Mouse (Mus musculus): Measurements from ENCODE around the gene Chrng. TPM values are rescaled to one million over a fixed set of nuclear protein-coding genes. Genes with fewer than 3 reads are reported as not detected.

Chrng gene
- polyA plus RNA-seq, 1 experiment, result not detected

GRCm38 (mm10) chr1:87190429-87190828 is 14.0 kb upstream of the Chrng start, which contains the start of gene Chrnd:
Gene Chrnd (plus strand): TSS chr1:87190607.
- TF ChIP-seq GATA1 (IDR thresholded peaks at IDR 0.05; ENCODE audit: borderline replicate concordance, low read length) (no peak), FLI1 (IDR thresholded peaks at IDR 0.05; ENCODE audit: low read length) (no peak)

GRCm38 (mm10) chr1:87197296-87197695 is 7.2 kb upstream of the Chrng start:
- no peak overlapping the region for H3K4me3 ChIP-seq (replicated peaks)
- no peak for TF ChIP-seq FLI1 (IDR thresholded peaks at IDR 0.05; ENCODE audit: low read length)
- TF ChIP-seq GATA1 (IDR thresholded peaks at IDR 0.05; ENCODE audit: borderline replicate concordance, low read length), result no peak
- H3K4me1 ChIP-seq, result no peaks in the 10 kb centered on the region
- peaks cover 78% of the 10 kb centered on the region for H3K27me3 ChIP-seq (replicated peaks)
- H3K9me3 ChIP-seq, result no peaks in the 10 kb centered on the region
- no peaks in the 10 kb centered on the region for H3K36me3 ChIP-seq (replicated peaks; ENCODE audit: low read length)

More at GRCm38 (mm10) chr1:87190429-87190828, 14.0 kb upstream of the Chrng start, which contains the start of gene Chrnd:
- Histone ChIP-seq H3K4me1 (peaks cover 16% of the 10 kb centered on the region), H3K9me3 (no peaks in the 10 kb centered on the region), H3K36me3 (replicated peaks; ENCODE audit: low read length) (no peaks in the 10 kb centered on the region), H3K27me3 (replicated peaks) (peaks cover 93% of the 10 kb centered on the region), H3K4me3 (replicated peaks) (no peak within 1 kb of the TSS)

GRCm38 (mm10) chr1:87198119-87199065 is 6.1 kb upstream of the Chrng start:
- H3K4me3 ChIP-seq (replicated peaks), result no peak overlapping the region
- TF ChIP-seq GATA1 (IDR thresholded peaks at IDR 0.05; ENCODE audit: borderline replicate concordance, low read length) (no peak), FLI1 (IDR thresholded peaks at IDR 0.05; ENCODE audit: low read length) (no peak)
- no peaks in the 10 kb centered on the region for H3K4me1 ChIP-seq
- H3K27me3 ChIP-seq (replicated peaks), result peaks cover 73% of the 10 kb centered on the region
- H3K36me3 ChIP-seq (replicated peaks; ENCODE audit: low read length), result no peaks in the 10 kb centered on the region
- peaks cover 3% of the 10 kb centered on the region for H3K9me3 ChIP-seq

GRCm38 (mm10) chr1:87200811-87201210 is 3.6 kb upstream of the Chrng start:
- peaks cover 14% of the 10 kb centered on the region for H3K9me3 ChIP-seq
- no peak overlapping the region for H3K4me3 ChIP-seq (replicated peaks)
- H3K4me1 ChIP-seq, result peaks cover 8% of the 10 kb centered on the region
- no peaks in the 10 kb centered on the region for H3K36me3 ChIP-seq (replicated peaks; ENCODE audit: low read length)
- TF ChIP-seq GATA1 (IDR thresholded peaks at IDR 0.05; ENCODE audit: borderline replicate concordance, low read length), result no peak
- TF ChIP-seq FLI1 (IDR thresholded peaks at IDR 0.05; ENCODE audit: low read length), result no peak
- H3K27me3 ChIP-seq (replicated peaks), result peaks cover 76% of the 10 kb centered on the region

- peaks cover 12% of the 10 kb centered on the region for H3K4me1 ChIP-seq
- H3K27me3 ChIP-seq (replicated peaks), result peaks cover 84% of the 10 kb centered on the region
- H3K9me3 ChIP-seq, result peaks cover 14% of the 10 kb centered on the region
- H3K36me3 ChIP-seq (replicated peaks; ENCODE audit: low read length), result no peaks in the 10 kb centered on the region
- H3K4me3 ChIP-seq (replicated peaks), result no peak overlapping the region
- TF ChIP-seq FLI1 (IDR thresholded peaks at IDR 0.05; ENCODE audit: low read length) (no peak), GATA1 (IDR thresholded peaks at IDR 0.05; ENCODE audit: borderline replicate concordance, low read length) (no peak)
Observed at GRCm38 (mm10) chr1:87201848-87202247, 2.6 kb upstream of the Chrng start.

GRCm38 (mm10) chr1:87203779-87204178 is 678 bp upstream of the Chrng start:
- H3K36me3 ChIP-seq (replicated peaks; ENCODE audit: low read length), result no peaks in the 10 kb centered on the region
- H3K9me3 ChIP-seq, result peaks cover 14% of the 10 kb centered on the region
- H3K4me3 ChIP-seq (replicated peaks), result no peak overlapping the region
- H3K4me1 ChIP-seq, result peaks cover 15% of the 10 kb centered on the region
- TF ChIP-seq FLI1 (IDR thresholded peaks at IDR 0.05; ENCODE audit: low read length) (no peak), GATA1 (IDR thresholded peaks at IDR 0.05; ENCODE audit: borderline replicate concordance, low read length) (no peak)
- H3K27me3 ChIP-seq (replicated peaks), result peaks cover 88% of the 10 kb centered on the region

- H3K36me3 ChIP-seq (replicated peaks; ENCODE audit: low read length), result no peaks in the 10 kb centered on the region
- peaks cover 14% of the 10 kb centered on the region for H3K9me3 ChIP-seq
- no peak overlapping the region for H3K4me3 ChIP-seq (replicated peaks)
- TF ChIP-seq FLI1 (IDR thresholded peaks at IDR 0.05; ENCODE audit: low read length) (no peak), GATA1 (IDR thresholded peaks at IDR 0.05; ENCODE audit: borderline replicate concordance, low read length) (no peak)
- H3K27me3 ChIP-seq (replicated peaks), result peaks cover 85% of the 10 kb centered on the region
- H3K4me1 ChIP-seq, result peaks cover 15% of the 10 kb centered on the region
Observed at GRCm38 (mm10) chr1:87205038-87205437, 581 bp downstream of the Chrng start.

GRCm38 (mm10) chr1:87205502-87205901 is 1.0 kb downstream of the Chrng start:
- H3K36me3 ChIP-seq (replicated peaks; ENCODE audit: low read length), result no peaks in the 10 kb centered on the region

GRCm38 (mm10) chr1:87206339-87206738 is 1.9 kb downstream of the Chrng start:
- no peak for TF ChIP-seq FLI1 (IDR thresholded peaks at IDR 0.05; ENCODE audit: low read length)
- no peak for TF ChIP-seq GATA1 (IDR thresholded peaks at IDR 0.05; ENCODE audit: borderline replicate concordance, low read length)
- peaks cover 79% of the 10 kb centered on the region for H3K27me3 ChIP-seq (replicated peaks)
- H3K9me3 ChIP-seq, result peaks cover 14% of the 10 kb centered on the region
- no peaks in the 10 kb centered on the region for H3K36me3 ChIP-seq (replicated peaks; ENCODE audit: low read length)
- H3K4me3 ChIP-seq (replicated peaks), result no peak overlapping the region
- H3K4me1 ChIP-seq, result peaks cover 18% of the 10 kb centered on the region

More at GRCm38 (mm10) chr1:87205502-87205901, 1.0 kb downstream of the Chrng start:
- Histone ChIP-seq H3K4me1 (peaks cover 15% of the 10 kb centered on the region), H3K27me3 (replicated peaks) (peaks cover 85% of the 10 kb centered on the region), H3K4me3 (replicated peaks) (no peak overlapping the region), H3K9me3 (peaks cover 14% of the 10 kb centered on the region)
- TF ChIP-seq GATA1 (IDR thresholded peaks at IDR 0.05; ENCODE audit: borderline replicate concordance, low read length), result no peak
- TF ChIP-seq FLI1 (IDR thresholded peaks at IDR 0.05; ENCODE audit: low read length), result no peak

- peak overlapping the region; percentile 38 for H3K4me3 ChIP-seq (replicated peaks)
- no peaks in the 10 kb centered on the region for H3K9me3 ChIP-seq
- TF ChIP-seq FLI1 (IDR thresholded peaks at IDR 0.05; ENCODE audit: low read length) (no peak), GATA1 (IDR thresholded peaks at IDR 0.05; ENCODE audit: borderline replicate concordance, low read length) (no peak)
- H3K36me3 ChIP-seq (replicated peaks; ENCODE audit: low read length), result peaks cover 7% of the 10 kb centered on the region
- H3K27me3 ChIP-seq (replicated peaks), result peaks cover 36% of the 10 kb centered on the region
- H3K4me1 ChIP-seq, result peaks cover 34% of the 10 kb centered on the region
Observed at GRCm38 (mm10) chr1:87211431-87211830, 7.0 kb downstream of the Chrng start.

Measured in megakaryocyte, embryonic 14.5 days (primary cell).